Mouse (Mus musculus) E14TG2a.4 (cell line): ENCODE measurements at regions not wholly inside any gene's neighbourhood (a gene's known extent, or its start where the extent isn't known, plus 50 kb on each side); places are given as distances from the start of the nearest gene placed in this dataset.
A peak's percentile ranks its signal among the peaks of the same experiment; 100 is the strongest.

Experiments
- H3K27me3 ChIP-seq: 2 replicates; pipeline ENCODE4 v1.6.1; 2014; ENCODE audit warnings: low read length, control low read depth; ENCODE audit not compliant: insufficient read depth
- H3K36me3 ChIP-seq: 2 replicates; pipeline ENCODE4 v1.6.1; 2014; ENCODE audit warnings: low read length, control low read depth; ENCODE audit not compliant: insufficient read depth
- H3K4me1 ChIP-seq: replicated peaks from 2 replicates; pipeline ENCODE4 v1.6.1; 2014; ENCODE audit warnings: low read depth, low read length, control low read depth
- H3K4me3 ChIP-seq: replicated peaks from 2 replicates; pipeline ENCODE4 v1.5.1; 2014; ENCODE audit warnings: mild to moderate bottlenecking, low read length
- H3K9me3 ChIP-seq: 2 replicates; pipeline ENCODE4 v1.6.1; 2014; ENCODE audit warnings: low read length, control low read depth
- CTCF ChIP-seq: conservative IDR thresholded peaks from 2 replicates; pipeline ENCODE4 v1.5.1; 2014; ENCODE audit warnings: low read length
- NANOG ChIP-seq: IDR thresholded peaks from 2 replicates; pipeline ENCODE4 v1.6.1; 2014; ENCODE audit warnings: borderline replicate concordance, low read length, mixed read lengths
- POU5F1 ChIP-seq: IDR thresholded peaks from 2 replicates; pipeline ENCODE4 v1.6.1; 2014; ENCODE audit warnings: low read length, borderline replicate concordance

DNA sequence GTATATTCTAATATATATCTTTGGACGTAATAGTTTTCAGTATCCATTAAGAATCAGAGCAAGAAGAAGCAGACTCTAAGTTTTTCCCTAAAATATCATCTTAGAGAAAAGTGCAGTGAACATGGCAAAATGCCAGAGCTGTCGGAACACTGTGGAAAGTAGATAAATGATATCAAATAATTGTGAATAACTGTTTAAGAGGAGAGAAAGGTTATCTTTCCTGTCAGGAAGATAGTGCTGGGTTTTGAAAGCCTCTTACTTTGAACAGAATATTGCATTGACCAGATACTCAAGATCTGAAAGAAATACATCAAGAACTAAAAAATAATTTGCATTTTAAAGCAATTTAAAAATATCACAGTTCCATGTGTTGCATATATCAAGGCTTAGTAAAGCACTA, 1549.2 kb downstream of the Pcdh18 start:
- no peaks in the 10 kb centered on the region for H3K4me1 ChIP-seq
- H3K9me3 ChIP-seq: no peaks in the 10 kb centered on the region
- H3K27me3 ChIP-seq: no peaks in the 10 kb centered on the region
- no peak overlapping the region for H3K4me3 ChIP-seq
- no peak for TF ChIP-seq POU5F1
- no peak for TF ChIP-seq CTCF
- no peak for TF ChIP-seq NANOG
- no peaks in the 10 kb centered on the region for H3K36me3 ChIP-seq

DNA sequence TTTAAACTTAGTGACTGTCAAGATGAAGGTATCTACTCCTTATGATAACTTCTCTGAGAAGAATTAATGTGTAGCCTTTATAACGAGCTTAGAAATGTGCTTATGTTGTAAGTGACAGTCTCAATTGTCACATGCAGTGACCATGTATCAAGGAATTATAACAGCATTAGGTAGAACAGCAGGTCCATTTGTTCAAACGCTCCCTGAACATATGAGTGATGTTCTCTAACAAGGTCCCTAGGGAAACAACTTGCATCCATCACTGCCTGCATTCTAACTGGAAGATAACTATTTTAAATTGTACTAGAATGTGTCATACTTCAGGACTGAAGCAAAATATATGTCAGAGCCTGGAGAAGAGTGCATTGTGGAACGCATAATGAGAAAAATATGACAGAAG, 1562.8 kb downstream of the Pcdh18 start:
- no peaks in the 10 kb centered on the region for H3K4me1 ChIP-seq
- no peaks in the 10 kb centered on the region for H3K27me3 ChIP-seq
- no peak overlapping the region for H3K4me3 ChIP-seq
- TF ChIP-seq NANOG (no peak), POU5F1 (no peak), CTCF (no peak)
- H3K36me3 ChIP-seq: no peaks in the 10 kb centered on the region
- H3K9me3 ChIP-seq: no peaks in the 10 kb centered on the region

DNA sequence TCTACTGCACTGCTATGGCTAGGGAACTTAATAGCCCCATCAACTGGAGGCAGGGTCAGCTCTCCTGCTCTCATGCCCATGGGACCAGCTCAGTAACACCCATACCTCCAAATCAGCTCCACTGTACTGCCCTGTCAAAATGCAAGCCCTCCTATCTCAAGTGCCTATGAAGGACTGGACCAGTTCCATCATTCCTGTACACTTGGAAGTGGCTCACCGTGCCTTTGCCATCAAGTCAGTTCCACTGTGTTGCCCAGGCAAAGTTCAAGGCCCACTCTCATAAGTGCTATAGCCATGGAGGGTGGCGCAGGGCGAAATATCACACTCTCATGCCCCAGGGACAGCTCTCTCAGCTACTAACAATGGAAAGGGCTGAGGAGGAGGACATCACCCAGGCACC, 1612.2 kb downstream of the Pcdh18 start:
- TF ChIP-seq NANOG: no peak
- Histone ChIP-seq H3K4me3 (no peak overlapping the region), H3K9me3 (no peaks in the 10 kb centered on the region), H3K36me3 (no peaks in the 10 kb centered on the region), H3K27me3 (no peaks in the 10 kb centered on the region), H3K4me1 (no peaks in the 10 kb centered on the region)

DNA sequence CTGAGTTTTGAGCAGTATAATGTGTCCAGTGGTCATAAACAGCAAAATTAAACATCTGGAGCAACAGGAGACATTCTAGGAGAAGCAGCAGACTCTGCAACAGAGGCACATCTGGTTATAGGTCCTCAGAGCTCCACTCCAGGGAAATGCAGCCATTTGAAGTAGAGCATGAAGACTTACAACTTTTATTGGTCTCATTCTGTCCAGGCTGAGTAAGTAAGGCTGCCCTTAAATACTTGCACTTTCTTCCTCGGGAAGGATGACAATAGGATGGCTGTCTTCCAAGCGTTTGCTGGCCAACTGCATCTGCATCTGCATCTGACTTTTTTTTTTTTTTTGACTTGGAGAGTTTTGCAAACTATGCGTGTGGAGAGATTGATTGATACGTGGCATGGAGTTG, 1622.2 kb downstream of the Pcdh18 start:
- TF ChIP-seq POU5F1 (no peak), NANOG (no peak), CTCF (no peak)
- Histone ChIP-seq H3K36me3 (no peaks in the 10 kb centered on the region), H3K4me1 (no peaks in the 10 kb centered on the region), H3K9me3 (no peaks in the 10 kb centered on the region), H3K27me3 (no peaks in the 10 kb centered on the region), H3K4me3 (no peak overlapping the region)

DNA sequence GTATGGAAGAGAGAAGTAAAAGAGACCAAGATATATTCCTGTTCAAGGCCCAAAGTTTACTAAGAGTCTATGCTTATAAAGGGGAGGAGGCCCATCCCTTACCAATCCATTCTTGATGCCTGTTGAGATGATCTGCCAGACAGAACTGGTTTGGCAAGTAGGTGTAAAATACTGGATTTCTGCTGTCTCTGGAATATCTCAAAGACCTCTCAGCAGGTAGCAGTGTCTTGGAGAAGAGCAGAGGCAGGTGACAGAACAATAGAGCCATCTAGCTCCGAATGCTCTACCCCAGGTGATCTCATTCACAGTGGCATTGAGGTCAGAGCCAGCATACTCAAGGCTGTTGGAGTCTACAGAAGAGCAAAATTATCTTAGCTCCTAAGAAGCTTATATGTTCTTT, 1632.9 kb downstream of the Pcdh18 start:
- no peak for TF ChIP-seq POU5F1
- no peak for TF ChIP-seq CTCF
- peak; percentile 78; the same call in 1 of the 2 replicates for TF ChIP-seq NANOG
- H3K4me3 ChIP-seq: no peak overlapping the region
- peaks cover 5% of the 10 kb centered on the region; the same call in 1 of the 2 replicates for H3K9me3 ChIP-seq
- H3K4me1 ChIP-seq: peaks cover 6% of the 10 kb centered on the region; the same call in 1 of the 2 replicates
- H3K36me3 ChIP-seq: no peaks in the 10 kb centered on the region
- no peaks in the 10 kb centered on the region for H3K27me3 ChIP-seq

DNA sequence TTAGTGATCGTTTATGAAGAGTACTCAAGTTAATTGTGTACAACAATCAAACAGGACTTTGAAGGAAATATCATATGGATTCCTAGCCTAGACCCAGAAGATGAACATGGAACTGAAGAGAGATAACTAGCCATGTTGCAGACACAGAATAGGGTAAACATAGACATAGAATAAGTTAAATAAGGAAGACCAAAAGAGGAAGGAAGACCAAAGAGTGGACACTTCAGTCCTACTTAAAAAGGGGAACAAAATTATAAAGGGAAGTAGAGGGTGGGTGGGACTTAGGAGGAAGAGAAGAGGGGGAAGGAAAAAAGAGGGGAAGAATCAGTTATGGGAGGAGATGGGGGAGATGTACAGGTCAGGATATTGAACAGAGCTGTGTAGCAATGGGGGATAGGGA, 1652.8 kb upstream of the Pabpc4l start:
- Histone ChIP-seq H3K27me3 (0 out of 2 replicates have a peak, but pooled peaks cover 2% of the 10 kb centered on the region), H3K9me3 (no peaks in the 10 kb centered on the region), H3K4me1 (no peaks in the 10 kb centered on the region), H3K36me3 (no peaks in the 10 kb centered on the region), H3K4me3 (no peak overlapping the region)
- no peak for TF ChIP-seq CTCF
- TF ChIP-seq POU5F1: no peak
- TF ChIP-seq NANOG: no peak

DNA sequence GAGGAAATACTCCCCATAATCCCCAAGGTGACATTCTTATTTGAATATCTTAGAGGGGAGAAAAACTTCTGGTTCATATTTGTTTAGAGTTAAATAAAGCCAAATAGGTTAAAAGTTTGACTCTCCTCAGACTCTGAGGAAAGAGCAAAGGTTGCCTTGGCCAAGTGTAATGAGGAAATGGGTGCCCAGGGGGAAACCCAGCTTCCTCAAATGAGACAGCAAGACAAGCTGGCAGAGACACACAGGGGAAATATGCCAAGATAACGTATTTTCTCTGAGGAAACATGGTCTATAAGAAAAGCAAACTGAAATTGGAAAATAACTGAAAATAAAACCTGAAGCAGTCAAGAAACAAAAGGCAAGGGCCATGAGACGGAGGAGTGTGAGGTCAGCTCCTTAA, 1632.6 kb upstream of the Pabpc4l start:
- Histone ChIP-seq H3K36me3 (no peaks in the 10 kb centered on the region), H3K27me3 (no peaks in the 10 kb centered on the region), H3K4me1 (no peaks in the 10 kb centered on the region), H3K9me3 (0 out of 2 replicates have a peak, but pooled peaks cover 4% of the 10 kb centered on the region), H3K4me3 (no peak overlapping the region)
- no peak for TF ChIP-seq NANOG
- TF ChIP-seq CTCF: no peak
- TF ChIP-seq POU5F1: no peak

DNA sequence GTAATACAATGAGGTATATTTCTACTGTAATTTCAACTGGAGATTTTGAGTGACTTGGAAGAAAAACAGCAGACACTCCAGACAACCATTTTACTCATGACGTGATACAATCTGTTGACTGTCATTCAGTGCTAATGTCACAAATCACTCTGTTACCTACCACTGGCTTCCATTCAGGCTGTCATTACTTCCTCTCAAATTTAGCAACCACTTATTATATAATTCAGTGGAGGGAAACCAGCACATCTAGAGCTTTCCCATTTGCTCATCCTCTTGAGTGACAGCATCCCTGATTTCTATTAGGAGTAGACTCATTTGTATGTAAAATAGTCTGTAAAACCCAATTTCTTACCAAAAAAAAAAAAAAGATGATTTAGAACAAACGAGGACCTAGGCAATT, 1627.3 kb upstream of the Pabpc4l start:
- Histone ChIP-seq H3K36me3 (no peaks in the 10 kb centered on the region), H3K4me1 (no peaks in the 10 kb centered on the region), H3K4me3 (no peak overlapping the region), H3K27me3 (no peaks in the 10 kb centered on the region), H3K9me3 (0 out of 2 replicates have a peak, but pooled peaks cover 4% of the 10 kb centered on the region)
- TF ChIP-seq POU5F1 (no peak), NANOG (no peak), CTCF (no peak)

DNA sequence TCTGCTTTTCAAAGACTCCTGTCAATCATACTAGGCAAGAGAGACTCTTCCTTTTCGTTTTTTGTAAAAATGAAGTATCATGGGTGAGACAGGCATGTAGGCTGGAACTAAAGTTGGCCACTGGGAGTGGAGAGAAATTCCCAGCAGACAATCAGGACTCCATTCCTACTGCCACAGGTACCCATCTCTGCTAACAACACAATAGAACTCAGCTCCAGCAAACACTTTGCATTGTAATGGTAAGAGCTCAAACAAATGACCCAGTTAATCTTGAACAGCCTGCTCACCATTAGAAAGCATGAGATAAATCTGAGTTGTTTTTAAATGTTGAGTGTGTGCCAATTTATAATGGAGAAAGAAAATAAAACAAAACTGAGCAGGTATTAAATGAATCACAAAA, 1620.6 kb upstream of the Pabpc4l start:
- TF ChIP-seq NANOG (peak; percentile 82; the same call in 1 of the 2 replicates), CTCF (no peak), POU5F1 (0 out of 2 replicates have a peak, but pooled peaks have one; percentile 26)
- Histone ChIP-seq H3K27me3 (no peaks in the 10 kb centered on the region), H3K4me3 (no peak overlapping the region), H3K4me1 (peaks cover 25% of the 10 kb centered on the region), H3K9me3 (no peaks in the 10 kb centered on the region), H3K36me3 (no peaks in the 10 kb centered on the region)
